Mouse (Mus musculus): Measurements from ENCODE around the gene Unc45b.
"Not testable (repeated sequence)": the region's sequence is repeated elsewhere in the genome, so short reads cannot be mapped to it uniquely, and the experiment has no call there.

Gene Unc45b

DNA sequence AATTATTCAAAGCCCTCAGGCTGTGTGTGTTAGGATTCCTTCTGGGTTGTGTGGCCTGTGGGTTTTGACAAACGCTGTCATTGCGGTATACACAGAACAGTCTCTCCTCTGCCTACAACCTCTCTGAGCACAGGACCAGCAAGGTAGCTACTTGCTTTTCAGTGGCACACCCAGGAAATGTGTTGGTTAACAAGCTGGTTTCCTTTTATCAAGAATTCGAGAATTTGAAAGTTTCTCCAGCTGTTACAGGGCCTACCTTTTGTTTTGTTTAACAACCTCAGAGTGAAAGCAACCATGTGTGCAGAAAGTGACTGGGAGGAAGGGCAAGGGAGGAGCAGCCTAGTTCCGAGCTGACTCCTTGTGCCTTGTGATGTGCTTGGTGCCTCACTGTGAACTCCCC lies 37.1 kb downstream of the Unc45b start:
- peak; percentile 86 for DNase-seq (ENCODE audit: low read depth)

GRCm38 (mm10) chr11:82949036-82949435 lies 38.7 kb downstream of the Unc45b start:
- no peak for DNase-seq (ENCODE audit: low read depth)

GRCm38 (mm10) chr11:82950736-82951481 lies 40.6 kb downstream of the Unc45b start, which contains the start of gene Slfn5:
TSS of gene Slfn5 (plus strand) at chr11:82951349.
- no peak for DNase-seq (ENCODE audit: low read depth)

DNA sequence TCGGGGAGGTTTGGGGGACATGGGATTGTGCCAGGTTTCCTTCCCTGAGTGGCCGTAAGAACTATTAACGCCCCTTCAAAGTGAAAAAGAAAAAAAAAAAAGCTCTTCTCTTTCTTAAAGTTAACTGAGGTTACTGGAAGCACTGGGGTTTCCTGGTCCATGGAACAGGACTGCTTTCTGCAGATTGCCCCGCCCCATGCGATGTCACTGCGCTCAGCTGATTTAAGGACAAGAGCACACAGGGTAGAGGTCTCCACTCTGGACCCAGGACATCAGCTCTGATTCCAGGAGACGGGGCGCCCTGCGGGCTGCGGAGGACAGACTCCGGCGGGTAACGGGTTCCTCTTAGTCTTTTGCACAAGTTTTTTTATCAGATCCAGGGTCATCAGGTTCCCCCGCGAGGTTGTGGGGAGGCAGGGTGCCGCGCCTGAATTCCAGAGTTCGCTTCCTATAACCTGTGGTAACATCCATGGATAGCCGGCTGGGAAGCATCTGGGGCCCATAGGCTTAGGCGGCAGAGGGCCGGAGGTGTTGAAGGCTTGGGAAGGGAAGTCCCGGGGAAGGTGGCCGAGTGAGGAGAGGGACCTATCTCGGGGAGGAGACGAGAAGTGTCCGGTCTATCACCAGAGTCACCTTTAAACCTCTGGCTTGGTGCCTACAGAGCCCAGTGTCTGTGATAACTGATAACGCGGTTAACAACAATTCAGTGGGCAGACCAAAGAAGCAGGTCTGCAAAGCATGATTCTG lies 41.7 kb downstream of the Unc45b start:
- DNase-seq (ENCODE audit: low read depth): peak; percentile 64

DNA sequence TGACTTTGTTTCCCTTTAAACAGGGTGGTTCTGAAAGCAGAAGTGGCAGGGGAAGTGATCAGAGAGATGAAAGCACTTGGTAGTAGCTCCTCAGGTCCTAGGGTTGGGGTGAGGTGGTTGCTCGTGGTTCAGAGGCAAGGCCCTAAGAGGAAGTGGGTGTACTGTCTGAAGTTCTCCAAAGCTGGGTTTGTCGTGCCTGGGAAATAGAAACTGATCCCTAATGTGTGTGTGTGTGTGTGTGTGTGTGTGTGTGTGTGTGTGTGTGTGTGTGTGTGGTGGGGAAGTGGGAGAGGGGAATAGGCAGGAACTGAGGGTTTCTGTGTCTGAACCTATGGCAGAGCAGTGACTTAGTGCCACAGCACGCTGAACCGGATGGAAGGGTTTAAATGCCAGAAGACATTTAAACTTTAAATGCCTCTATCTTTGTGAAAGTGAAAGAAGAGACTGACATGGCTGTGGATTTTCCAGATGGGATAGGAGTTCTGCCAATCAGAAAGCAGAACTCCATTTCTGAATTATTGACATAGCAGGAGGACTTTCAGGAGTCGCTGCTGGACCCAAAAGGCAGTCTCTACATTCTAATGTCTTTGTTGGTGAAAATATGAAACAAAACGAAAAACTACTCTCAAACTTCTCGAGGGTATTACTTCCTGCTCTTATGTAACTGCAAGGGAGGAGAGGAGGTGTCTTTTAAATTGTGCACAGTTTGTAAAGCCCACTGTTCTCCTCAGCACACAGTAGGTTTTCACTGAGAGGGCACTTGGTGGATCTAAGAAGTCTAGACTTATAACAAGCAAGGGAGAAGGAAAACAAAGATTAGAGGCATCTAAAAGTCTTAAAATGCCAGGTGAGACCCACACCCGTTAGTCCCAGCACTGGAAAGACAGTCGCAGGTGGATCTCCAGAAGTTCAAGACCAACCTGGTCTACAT lies 42.5 kb downstream of the Unc45b start:
- DNase-seq (ENCODE audit: low read depth): peak; percentile 85

- peak; percentile 70 for DNase-seq (ENCODE audit: low read depth)
Measured at GRCm38 (mm10) chr11:82954631-82955030, 44.3 kb downstream of the Unc45b start.

DNA sequence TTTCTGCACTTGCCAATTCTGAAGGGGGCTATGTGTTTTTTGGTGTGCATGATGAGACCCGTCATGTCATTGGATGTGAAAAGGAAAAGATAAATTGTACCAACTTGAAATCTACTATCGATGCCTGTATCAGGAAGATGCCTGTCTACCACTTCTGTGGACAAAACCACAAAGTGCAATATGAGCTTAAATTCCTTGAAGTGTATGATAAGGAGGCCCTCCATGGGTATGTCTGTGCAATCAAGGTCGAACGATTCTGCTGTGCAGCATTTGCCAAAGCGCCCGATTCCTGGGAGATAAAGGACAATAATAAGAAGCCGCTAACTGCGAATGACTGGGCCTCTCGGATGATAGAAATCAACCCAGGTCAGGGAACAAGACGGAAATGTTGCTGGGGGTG lies 46.6 kb downstream of the Unc45b start:
- no peak for DNase-seq (ENCODE audit: low read depth)

GRCm38 (mm10) chr11:82959613-82960012 lies 49.3 kb downstream of the Unc45b start:
- DNase-seq (ENCODE audit: low read depth): peak; percentile 79

DNA sequence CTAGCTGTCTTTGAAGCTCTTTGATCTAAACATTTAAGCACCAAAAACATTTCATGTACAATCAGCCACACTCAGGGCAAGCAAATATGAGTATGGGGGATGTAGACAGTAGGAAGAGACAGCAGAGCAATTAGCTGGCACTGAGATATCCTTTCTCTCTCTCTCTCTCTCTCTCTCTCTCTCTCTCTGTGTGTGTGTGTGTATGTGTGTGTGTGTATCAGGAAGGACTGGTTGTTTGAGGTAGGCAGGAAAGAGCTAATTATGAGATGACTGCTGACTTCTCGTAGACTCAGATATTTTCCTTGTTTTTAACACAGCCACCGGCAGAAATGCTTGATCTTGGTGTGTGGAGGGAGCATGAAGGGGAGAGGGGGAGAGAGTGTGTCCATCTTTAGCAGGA lies 51.4 kb downstream of the Unc45b start:
- DNase-seq (ENCODE audit: low read depth): peak; percentile 70

GRCm38 (mm10) chr11:82962215-82962614 lies 51.9 kb downstream of the Unc45b start:
- no peak for DNase-seq (ENCODE audit: low read depth)

GRCm38 (mm10) chr11:82970712-82971589 lies 60.6 kb downstream of the Unc45b start:
- peak; percentile 67 for DNase-seq (ENCODE audit: low read depth)

GRCm38 (mm10) chr11:82971590-82971974 lies 61.2 kb downstream of the Unc45b start:
- DNase-seq (ENCODE audit: low read depth): no peak

- DNase-seq (ENCODE audit: low read depth): no peak
Measured at GRCm38 (mm10) chr11:82973916-82974315, 63.6 kb downstream of the Unc45b start.

DNA sequence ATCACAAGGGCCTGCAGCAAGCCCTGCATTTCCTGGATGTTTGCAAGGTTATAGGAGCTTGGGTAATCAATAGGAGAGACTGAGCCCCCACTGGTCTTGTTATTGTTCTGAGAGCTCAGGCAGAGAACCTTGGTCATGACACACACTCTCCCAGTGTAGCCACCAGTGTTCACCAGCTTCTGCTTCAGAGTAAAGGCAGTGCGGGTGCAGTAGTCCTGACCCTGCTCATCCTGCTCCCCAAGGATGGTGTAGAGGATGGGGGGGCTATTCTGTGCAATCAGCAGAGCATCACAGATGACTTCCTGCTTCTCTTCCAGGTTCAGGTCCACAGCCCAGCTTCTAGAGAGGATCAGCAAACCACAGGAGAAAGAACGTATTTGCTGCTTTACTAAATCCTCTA lies 72.1 kb downstream of the Unc45b start:
- not testable (repeated sequence) for DNase-seq (ENCODE audit: low read depth)

DNA sequence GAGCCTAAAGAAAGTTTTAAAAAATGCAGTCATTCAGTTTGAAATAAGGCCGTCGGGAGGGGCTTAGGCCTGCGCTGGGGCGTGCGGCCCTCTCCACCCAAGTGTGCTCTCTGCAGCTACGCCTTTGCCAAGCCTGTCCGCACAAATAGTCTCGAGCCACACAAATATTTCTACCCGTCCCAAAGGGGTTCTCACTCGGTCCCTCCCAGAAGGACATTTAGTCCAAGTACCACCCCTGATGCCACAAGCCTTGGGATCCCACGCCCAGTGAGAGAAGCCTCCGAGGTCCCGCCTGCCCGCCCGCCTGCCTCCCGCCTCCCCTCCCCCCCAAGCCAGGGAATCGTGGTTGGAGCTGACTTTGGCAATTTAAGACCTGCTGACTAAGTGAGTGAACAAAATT lies 72.8 kb downstream of the Unc45b start:
- no peak for DNase-seq (ENCODE audit: low read depth)

DNA sequence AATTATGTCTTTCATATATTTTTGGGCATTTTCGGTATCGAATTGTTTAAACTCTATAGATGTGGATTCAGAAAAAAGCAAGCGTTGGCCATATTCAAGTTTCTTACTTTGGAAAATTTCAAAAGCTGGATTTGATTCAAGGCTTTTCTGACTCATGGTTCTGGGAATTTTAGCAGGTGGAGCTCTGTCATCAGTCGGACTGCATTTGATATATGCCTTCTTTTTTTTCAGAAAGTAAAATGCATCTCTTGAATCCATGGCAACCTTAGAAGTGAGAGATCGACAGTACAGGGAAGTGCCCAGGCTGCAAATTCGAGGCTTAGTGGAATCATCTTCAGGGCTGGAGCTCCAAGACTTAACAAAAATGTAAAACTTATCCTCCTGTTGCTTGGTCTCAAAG lies 77.3 kb downstream of the Unc45b start:
- no peak for DNase-seq (ENCODE audit: low read depth)

- DNase-seq (ENCODE audit: low read depth): no peak
Measured at GRCm38 (mm10) chr11:82989357-82989756, 79.0 kb downstream of the Unc45b start.

GRCm38 (mm10) chr11:82990612-82991385 lies 80.4 kb downstream of the Unc45b start:
- DNase-seq (ENCODE audit: low read depth): peak; percentile 69

DNA sequence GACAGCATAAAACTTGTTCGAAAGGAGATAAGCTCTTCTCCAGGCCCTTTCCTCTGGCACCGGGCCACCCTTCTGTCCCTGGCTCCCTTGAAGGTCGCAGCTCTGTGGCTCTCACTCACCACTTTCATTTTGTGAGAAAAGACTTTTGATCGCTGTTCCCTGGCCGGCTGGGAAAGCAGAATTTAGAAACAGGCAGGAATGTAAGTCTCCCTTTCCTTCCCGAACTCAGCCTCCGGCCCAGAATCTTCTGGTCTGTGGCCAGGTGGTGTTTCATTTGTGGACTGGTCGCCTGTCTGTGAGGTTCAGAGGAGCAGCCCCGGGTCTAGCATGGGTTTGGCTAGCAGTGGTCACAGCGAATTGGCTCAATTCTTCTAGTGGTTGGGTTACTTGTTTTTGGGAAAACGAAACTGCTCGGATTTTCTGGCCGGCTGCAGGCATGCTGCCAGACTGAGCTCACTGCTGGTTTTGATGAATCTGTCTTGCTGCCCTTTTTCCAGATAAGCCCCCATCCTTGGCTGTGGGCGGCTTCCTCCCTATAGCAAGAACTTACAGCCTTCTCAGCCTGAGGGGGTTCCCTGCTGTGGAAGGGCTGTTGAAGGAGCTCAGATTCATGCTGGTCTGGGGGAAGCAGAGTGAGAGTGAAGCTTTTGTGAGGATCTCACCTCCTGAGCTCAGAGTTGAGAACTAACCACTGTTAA lies 81.3 kb downstream of the Unc45b start, which contains the start of gene Slfn9:
Gene Slfn9, minus strand, starts transcription at position 362 of the 698 bp plus-strand sequence.
- DNase-seq (ENCODE audit: low read depth): peak; percentile 68
